Mouse (Mus musculus): Measurements from ENCODE around the gene Gbf1.

Gene Gbf1

GRCm38 (mm10) chr19:46220116-46220515 lies 67.8 kb downstream of the Gbf1 start:
- DNase-seq (ENCODE audit: low read depth, low spot score) = no peak

DNA sequence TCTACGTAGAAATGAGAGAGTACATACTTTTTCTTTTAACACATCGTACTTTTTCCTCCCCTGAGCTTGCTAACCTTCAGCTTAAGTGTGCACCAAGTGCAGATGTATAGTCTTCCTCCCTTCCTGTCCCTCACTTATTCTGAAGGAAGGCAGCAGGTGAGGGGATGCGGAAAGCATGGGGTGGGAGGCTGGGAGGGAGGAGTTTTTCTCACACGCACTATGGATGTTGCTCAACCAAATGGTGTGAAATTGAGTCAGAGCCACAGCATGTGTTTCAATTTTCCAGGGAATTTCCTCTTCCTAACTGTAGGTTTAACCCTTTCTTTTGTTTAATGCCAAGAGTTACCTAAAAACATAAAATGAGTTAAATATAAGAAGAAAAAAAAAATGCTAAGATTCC lies 70.8 kb downstream of the Gbf1 start:
- no peak for DNase-seq (ENCODE audit: low read depth, low spot score)

- DNase-seq (ENCODE audit: low read depth, low spot score) = no peak
Measured at GRCm38 (mm10) chr19:46224882-46225281, 72.6 kb downstream of the Gbf1 start.

DNA sequence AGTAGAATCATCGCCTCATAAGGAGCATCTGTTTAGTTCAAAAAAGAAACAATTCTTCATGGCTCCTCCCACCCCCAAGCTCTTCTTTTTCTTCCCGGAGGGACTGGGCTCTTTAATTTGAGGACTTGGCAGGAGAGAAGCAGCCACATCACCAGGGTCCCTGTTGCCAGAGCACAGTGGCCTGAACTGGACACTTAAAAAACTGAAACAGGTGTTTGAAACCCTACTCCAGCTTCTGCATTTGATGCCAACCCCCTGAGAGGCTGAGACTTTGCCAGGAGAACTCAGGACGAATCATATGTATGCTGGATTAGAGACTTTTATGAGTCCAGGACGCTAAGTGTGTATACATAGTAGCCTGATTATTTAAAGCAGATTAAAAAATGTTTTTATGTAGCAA lies 73.2 kb downstream of the Gbf1 start:
- DNase-seq (ENCODE audit: low read depth, low spot score) = no peak

GRCm38 (mm10) chr19:46226295-46226694 lies 74.0 kb downstream of the Gbf1 start:
- no peak for DNase-seq (ENCODE audit: low read depth, low spot score)

DNA sequence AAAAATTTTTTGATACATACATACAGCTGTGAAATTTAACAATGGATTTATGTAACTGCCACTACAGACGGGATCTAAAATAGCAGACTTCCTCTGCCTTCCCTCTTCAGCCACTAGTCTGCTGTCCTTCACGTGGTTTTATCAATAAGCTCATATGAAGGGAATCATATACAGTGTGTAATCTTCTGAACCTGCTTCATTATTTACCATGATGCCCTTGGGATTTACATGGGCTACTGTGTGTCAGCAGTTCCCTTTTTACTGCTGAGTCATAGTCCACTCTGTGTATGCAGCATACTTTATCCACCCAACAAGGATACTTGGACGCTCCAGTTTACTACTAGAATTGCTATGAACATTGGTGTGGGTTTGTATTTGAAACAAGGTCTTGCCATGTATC lies 75.0 kb downstream of the Gbf1 start:
- DNase-seq (ENCODE audit: low read depth, low spot score) = no peak

DNA sequence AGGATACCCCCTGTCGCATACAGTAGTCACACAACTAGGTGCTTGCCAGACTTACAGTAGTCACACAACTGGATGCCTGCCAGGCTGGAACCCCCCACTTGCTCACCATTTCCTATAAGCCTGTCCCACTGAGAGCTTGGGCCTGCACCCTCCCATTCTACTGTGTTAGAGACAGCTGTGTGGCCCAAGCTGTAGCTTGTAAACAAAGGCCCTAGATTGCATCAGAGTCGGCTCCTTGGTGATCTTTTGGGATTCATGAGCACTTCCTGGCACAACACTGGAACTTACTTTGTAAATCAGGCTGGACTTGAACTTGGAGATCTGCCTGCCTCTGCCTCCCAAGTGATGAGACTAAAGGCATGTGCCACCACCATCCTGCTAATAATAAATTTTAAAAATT lies 82.1 kb downstream of the Gbf1 start:
- no peak for DNase-seq (ENCODE audit: low read depth, low spot score)

- DNase-seq (ENCODE audit: low read depth, low spot score) = no peak
Measured at GRCm38 (mm10) chr19:46236658-46237057, 84.3 kb downstream of the Gbf1 start.

DNA sequence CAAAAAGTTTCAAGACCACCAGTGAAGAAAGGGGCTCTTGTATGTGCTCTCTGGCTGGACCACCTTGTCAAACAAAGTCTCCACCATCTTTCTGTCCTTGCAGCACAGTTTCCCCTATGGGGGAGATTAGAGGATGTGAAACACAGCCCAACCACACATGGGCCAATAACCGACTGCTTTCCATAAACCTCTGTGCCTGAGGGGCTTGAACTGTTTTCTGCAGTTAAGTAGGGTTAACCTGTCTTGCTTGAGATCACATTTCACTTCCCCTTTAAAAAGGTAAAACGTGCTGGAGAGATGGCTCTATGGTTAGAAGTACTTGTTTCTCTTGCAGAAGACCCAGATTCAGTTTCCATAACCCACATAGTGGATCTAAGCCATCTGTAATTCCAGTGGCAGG lies 87.9 kb downstream of the Gbf1 start:
- DNase-seq (ENCODE audit: low read depth, low spot score) = peak; percentile 24

DNA sequence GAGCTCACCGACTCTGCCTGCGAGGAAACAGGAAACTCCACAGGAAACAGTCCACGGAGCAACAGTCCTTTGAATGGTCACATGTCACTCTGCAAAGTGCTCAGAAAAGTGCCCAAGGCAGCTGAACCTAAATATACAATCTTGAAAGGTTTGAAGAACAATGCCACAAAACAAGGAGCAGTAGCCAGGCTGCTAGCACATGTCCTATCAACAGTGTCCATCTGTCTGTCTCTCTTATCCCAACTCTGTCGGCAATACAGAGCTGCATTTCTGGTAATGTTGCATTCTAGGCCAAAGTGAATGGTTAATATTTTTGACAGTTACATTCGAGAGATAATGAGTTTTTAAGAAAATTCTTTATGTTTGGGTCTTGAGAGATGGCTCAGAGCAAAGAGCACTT lies 90.1 kb downstream of the Gbf1 start:
- no peak for DNase-seq (ENCODE audit: low read depth, low spot score)

DNA sequence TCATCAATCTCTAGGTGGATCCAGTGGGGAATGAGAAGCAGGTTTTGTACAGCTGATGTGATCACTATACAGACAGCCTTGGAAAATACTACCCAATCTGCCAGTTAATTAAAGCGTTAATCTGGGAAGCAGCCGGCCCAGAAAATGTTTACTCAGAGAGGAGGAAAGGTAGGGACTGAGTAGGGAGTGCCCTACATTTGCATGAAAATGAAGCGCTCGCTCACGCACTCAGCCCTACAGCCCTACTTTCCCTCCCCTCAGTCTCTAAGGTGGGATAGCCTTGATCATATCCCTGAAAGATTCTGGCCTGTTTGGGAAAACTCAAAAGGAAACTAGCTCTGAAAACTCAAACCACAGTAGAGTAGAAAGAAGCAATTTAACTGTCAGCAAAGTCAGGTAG lies 92.3 kb downstream of the Gbf1 start:
- DNase-seq (ENCODE audit: low read depth, low spot score) = no peak

- no peak for DNase-seq (ENCODE audit: low read depth, low spot score)
Measured at GRCm38 (mm10) chr19:46248991-46249390, 96.7 kb downstream of the Gbf1 start.

- DNase-seq (ENCODE audit: low read depth, low spot score) = peak; percentile 56
Measured at GRCm38 (mm10) chr19:46254163-46254752, 101.9 kb downstream of the Gbf1 start.

GRCm38 (mm10) chr19:46264762-46265161 lies 112.5 kb downstream of the Gbf1 start:
- DNase-seq (ENCODE audit: low read depth, low spot score) = no peak

- DNase-seq (ENCODE audit: low read depth, low spot score) = no peak
Measured at GRCm38 (mm10) chr19:46275307-46275706, 123.0 kb downstream of the Gbf1 start.

GRCm38 (mm10) chr19:46282081-46282849 lies 130.0 kb downstream of the Gbf1 start:
- DNase-seq (ENCODE audit: low read depth, low spot score) = no peak

- DNase-seq (ENCODE audit: low read depth, low spot score) = no peak
Measured at GRCm38 (mm10) chr19:46284686-46285085, 132.4 kb downstream of the Gbf1 start.

GRCm38 (mm10) chr19:46285631-46286030 lies 133.3 kb downstream of the Gbf1 start:
- DNase-seq (ENCODE audit: low read depth, low spot score) = no peak

DNA sequence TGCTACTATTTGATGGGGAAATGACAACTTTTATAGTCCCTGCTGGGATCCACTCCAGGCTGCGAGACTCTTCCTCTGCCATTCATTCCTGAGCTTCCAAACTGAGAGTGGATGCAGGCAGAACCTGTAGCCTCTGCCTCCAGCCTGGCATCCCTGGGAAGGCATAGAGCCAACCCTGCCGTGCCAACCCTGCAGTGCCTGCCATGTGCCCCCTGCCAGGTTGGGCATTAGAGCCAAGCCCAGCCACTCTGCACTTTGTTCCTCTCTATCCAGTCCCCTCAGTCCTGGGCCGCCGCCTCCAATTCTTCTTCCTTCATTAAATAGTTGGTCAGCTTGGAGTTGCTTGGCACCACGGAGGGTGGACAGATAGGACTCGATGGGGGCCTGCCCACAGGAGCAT lies 133.7 kb downstream of the Gbf1 start:
- DNase-seq (ENCODE audit: low read depth, low spot score) = no peak

GRCm38 (mm10) chr19:46286926-46287325 lies 134.6 kb downstream of the Gbf1 start:
- no peak for DNase-seq (ENCODE audit: low read depth, low spot score)

DNA sequence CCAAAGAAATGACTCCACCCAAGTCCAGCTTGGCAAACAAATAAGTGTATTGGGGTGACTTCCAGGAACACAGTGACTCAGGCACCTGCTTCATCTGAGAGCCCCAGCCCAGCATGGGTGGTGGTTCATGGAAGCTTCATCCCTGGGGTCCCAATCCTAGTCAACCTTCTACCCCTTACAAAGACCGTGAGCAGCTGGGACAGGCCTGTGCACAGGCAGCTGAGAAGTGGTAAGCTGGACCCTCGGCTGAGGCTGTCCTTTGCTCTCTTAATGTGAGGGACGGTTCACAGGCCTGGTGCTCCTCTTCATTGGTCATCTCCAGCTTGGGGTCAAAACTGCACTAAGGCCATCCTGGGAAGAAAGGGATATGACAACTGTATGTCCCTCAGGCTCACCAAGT lies 135.3 kb downstream of the Gbf1 start:
- no peak for DNase-seq (ENCODE audit: low read depth, low spot score)

DNA sequence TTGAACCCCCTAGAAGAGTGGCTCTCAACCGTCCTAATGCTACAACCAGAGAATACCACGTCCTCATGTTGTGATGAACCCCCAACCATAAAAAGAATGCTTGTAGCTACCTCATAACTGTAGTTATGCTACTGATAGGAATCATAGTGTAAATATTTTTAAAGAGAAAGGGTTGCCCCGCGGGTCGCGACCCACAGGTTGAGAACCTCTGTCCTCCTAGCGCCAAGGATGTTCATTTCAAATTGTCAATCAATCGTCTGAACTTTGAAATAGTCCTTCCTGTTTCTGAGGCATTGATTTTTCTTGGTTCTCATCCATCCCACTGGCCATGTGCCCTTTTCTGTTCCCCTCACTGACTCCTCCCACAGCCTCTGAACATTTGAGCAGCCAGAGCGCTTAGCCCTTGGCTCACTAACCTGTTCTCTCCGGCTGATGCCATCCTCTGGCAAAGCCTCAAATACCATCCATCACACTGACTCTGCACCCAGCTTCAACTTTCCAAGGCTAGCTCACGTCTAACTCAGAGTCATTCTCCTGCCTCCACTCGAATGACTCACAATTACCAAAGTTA lies 138.3 kb downstream of the Gbf1 start:
- no peak for DNase-seq (ENCODE audit: low read depth, low spot score)

- no peak for DNase-seq (ENCODE audit: low read depth, low spot score)
Measured at GRCm38 (mm10) chr19:46296938-46297337, 144.6 kb downstream of the Gbf1 start.

Data from forelimb bud, embryonic 11.5 days (tissue).